Mouse (Mus musculus) lung, postnatal 4 days (tissue): ENCODE data around the gene Acss3.

Experiments used
- DNase-seq, 2 experiments: peaks; one replicate each; pipeline ENCODE4 v3.0.0; 2021

Acss3 gene

GRCm38 (mm10) chr10:106998052-106998625 is 125.3 kb downstream of the Acss3 start:
- DNase-seq: no peak

GRCm38 (mm10) chr10:106989478-106989877 is 134.0 kb downstream of the Acss3 start:
- no peak for DNase-seq

- DNase-seq: no peak
Measured at GRCm38 (mm10) chr10:106975193-106976141, 148.0 kb downstream of the Acss3 start.

GRCm38 (mm10) chr10:106959026-106959425 is 164.4 kb downstream of the Acss3 start:
- DNase-seq: no peak

GRCm38 (mm10) chr10:106941380-106941779 is 182.1 kb downstream of the Acss3 start:
- no peak for DNase-seq

GRCm38 (mm10) chr10:106939441-106939840 is 184.0 kb downstream of the Acss3 start:
- no peak for DNase-seq

- DNase-seq: no peak
Measured at GRCm38 (mm10) chr10:106938851-106939250, 184.6 kb downstream of the Acss3 start.

- no peak for DNase-seq
Measured at GRCm38 (mm10) chr10:106936996-106937395, 186.5 kb downstream of the Acss3 start.

GRCm38 (mm10) chr10:106932571-106933073 is 190.8 kb downstream of the Acss3 start:
- DNase-seq: peak in 1 of 2 experiments; percentile 21

GRCm38 (mm10) chr10:106928576-106929332 is 194.7 kb downstream of the Acss3 start:
- no peak for DNase-seq

GRCm38 (mm10) chr10:106924798-106925197 is 198.7 kb downstream of the Acss3 start:
- no peak for DNase-seq

- DNase-seq: no peak
Measured at GRCm38 (mm10) chr10:106924334-106924733, 199.1 kb downstream of the Acss3 start.

GRCm38 (mm10) chr10:106914822-106915221 is 208.6 kb downstream of the Acss3 start:
- DNase-seq: no peak

GRCm38 (mm10) chr10:106914275-106914674 is 209.2 kb downstream of the Acss3 start:
- DNase-seq: no peak

GRCm38 (mm10) chr10:106913032-106913431 is 210.4 kb downstream of the Acss3 start:
- DNase-seq: no peak

GRCm38 (mm10) chr10:106910108-106910507 is 213.4 kb downstream of the Acss3 start:
- DNase-seq: no peak

- DNase-seq: no peak
Measured at GRCm38 (mm10) chr10:106896351-106896750, 227.1 kb downstream of the Acss3 start.
